Mouse (Mus musculus) brain, adult 2 months (tissue): ENCODE results near the gene Tst.

Experiments used
- DNase-seq: peaks from one replicate; pipeline ENCODE4 v3.0.0; 2011; ENCODE audit warnings: low read depth, low spot score

Gene Tst

GRCm38 (mm10) chr15:78405517-78406211 lies at the start of gene Tst:
Gene Tst (minus strand): TSS chr15:78405907.
- DNase-seq = peak; percentile 94

- DNase-seq = no peak
These were observed 49.5 kb upstream of the Tst start for GRCm38 (mm10) chr15:78455168-78455567.

- no peak for DNase-seq
These were observed 47.2 kb upstream of the Tst start for GRCm38 (mm10) chr15:78452929-78453328.

GRCm38 (mm10) chr15:78451201-78451600 lies 45.5 kb upstream of the Tst start:
- no peak for DNase-seq

- no peak for DNase-seq
These were observed 44.7 kb upstream of the Tst start for GRCm38 (mm10) chr15:78450419-78450768.

- DNase-seq = peak; percentile 91
These were observed 44.1 kb upstream of the Tst start for GRCm38 (mm10) chr15:78449694-78450418.

- DNase-seq = no peak
These were observed 43.4 kb upstream of the Tst start for GRCm38 (mm10) chr15:78449131-78449530.

GRCm38 (mm10) chr15:78447746-78448535 lies 42.2 kb upstream of the Tst start:
- peak; percentile 94 for DNase-seq

GRCm38 (mm10) chr15:78447121-78447520 lies 41.4 kb upstream of the Tst start:
- DNase-seq = no peak

- no peak for DNase-seq
These were observed 38.1 kb upstream of the Tst start for GRCm38 (mm10) chr15:78443857-78444256.

GRCm38 (mm10) chr15:78442231-78442630 lies 36.5 kb upstream of the Tst start:
- no peak for DNase-seq

- no peak for DNase-seq
These were observed 33.3 kb upstream of the Tst start for GRCm38 (mm10) chr15:78438973-78439372.

- no peak for DNase-seq
These were observed 32.8 kb upstream of the Tst start for GRCm38 (mm10) chr15:78438505-78438904.

GRCm38 (mm10) chr15:78438018-78438394 lies 32.3 kb upstream of the Tst start:
- no peak for DNase-seq

GRCm38 (mm10) chr15:78437237-78438017 lies 31.7 kb upstream of the Tst start:
- peak; percentile 81 for DNase-seq

- DNase-seq = peak; percentile 96
These were observed 30.9 kb upstream of the Tst start for GRCm38 (mm10) chr15:78436380-78437192.

GRCm38 (mm10) chr15:78435681-78436080 lies 30.0 kb upstream of the Tst start:
- peak; percentile 49 for DNase-seq

GRCm38 (mm10) chr15:78434896-78435520 lies 29.3 kb upstream of the Tst start:
- peak; percentile 73 for DNase-seq

GRCm38 (mm10) chr15:78431541-78432121 lies 25.9 kb upstream of the Tst start:
- DNase-seq = no peak

- DNase-seq = no peak
These were observed 25.2 kb upstream of the Tst start for GRCm38 (mm10) chr15:78430874-78431273.
